Mouse (Mus musculus) erythroblast, embryonic 14.5 days (primary cell): ENCODE measurements around the gene Klhl30. TPM values are rescaled to one million over a fixed set of nuclear protein-coding genes. Genes with fewer than 3 reads are reported as not detected.

Experiments used
- H3K27me3 ChIP-seq: 2 replicates; pipeline ENCODE4 v1.6.1; 2012; ENCODE audit warnings: inconsistent platforms; ENCODE audit not compliant: control insufficient read depth
- H3K36me3 ChIP-seq: 2 replicates; pipeline ENCODE4 v1.6.1; 2012; ENCODE audit warnings: mild to moderate bottlenecking, inconsistent platforms; ENCODE audit not compliant: control insufficient read depth
- H3K4me1 ChIP-seq: 2 replicates; pipeline ENCODE4 v1.6.1; 2012; ENCODE audit warnings: inconsistent platforms; ENCODE audit not compliant: control insufficient read depth
- H3K4me3 ChIP-seq: replicated peaks from 2 replicates; pipeline ENCODE3; 2012; ENCODE audit warnings: moderate library complexity, mild to moderate bottlenecking, inconsistent platforms
- H3K9me3 ChIP-seq: 2 replicates; pipeline ENCODE4 v1.6.1; 2012; ENCODE audit warnings: low read length, inconsistent platforms, mixed read lengths; ENCODE audit not compliant: control insufficient read depth
- GATA1 ChIP-seq: IDR thresholded peaks from 2 replicates; pipeline ENCODE4 v1.6.1; 2012; ENCODE audit warnings: low read length, inconsistent platforms, mixed read lengths
- TAL1 ChIP-seq: IDR thresholded peaks from 3 replicates; pipeline ENCODE4 v1.6.1; 2012; ENCODE audit warnings: low read length, inconsistent platforms, mixed read lengths
- polyA plus RNA-seq: library from polyadenylated mRNA; stranded (reverse); fragments of >175 nt; gene quantifications from 2 replicates; pipeline ENCODE4 v1.2.3, GENCODE M21; 2012

Gene Klhl30
- polyA plus RNA-seq = not detected in 2 replicates

GRCm38 (mm10) chr1:91350841-91351240, at the start of gene Klhl30:
Klhl30 (plus strand) TSS chr1:91351016.
- no peaks in the 10 kb centered on the region for H3K4me1 ChIP-seq

GRCm38 (mm10) chr1:91301206-91301920, 49.5 kb upstream of the Klhl30 start:
- no peaks in the 10 kb centered on the region for H3K9me3 ChIP-seq
- peaks cover 49% of the 10 kb centered on the region for H3K4me1 ChIP-seq
- H3K36me3 ChIP-seq = peaks cover 65% of the 10 kb centered on the region
- H3K27me3 ChIP-seq = no peaks in the 10 kb centered on the region
- TF ChIP-seq GATA1 (no peak), TAL1 (no peak)
- H3K4me3 ChIP-seq = no peak overlapping the region

More at GRCm38 (mm10) chr1:91350841-91351240, at the start of gene Klhl30:
- Histone ChIP-seq H3K9me3 (no peaks in the 10 kb centered on the region), H3K27me3 (peaks cover 10% of the 10 kb centered on the region), H3K4me3 (no peak within 1 kb of the TSS), H3K36me3 (no peaks in the 10 kb centered on the region)
- no peak for TF ChIP-seq GATA1

GRCm38 (mm10) chr1:91302021-91302420, 48.8 kb upstream of the Klhl30 start:
- peaks cover 49% of the 10 kb centered on the region for H3K4me1 ChIP-seq
- H3K36me3 ChIP-seq = peaks cover 68% of the 10 kb centered on the region
- no peak overlapping the region for H3K4me3 ChIP-seq
- H3K27me3 ChIP-seq = no peaks in the 10 kb centered on the region
- no peaks in the 10 kb centered on the region for H3K9me3 ChIP-seq
- no peak for TF ChIP-seq TAL1
- TF ChIP-seq GATA1 = no peak

GRCm38 (mm10) chr1:91304621-91305020, 46.2 kb upstream of the Klhl30 start:
- Histone ChIP-seq H3K4me3 (no peak overlapping the region), H3K36me3 (peaks cover 90% of the 10 kb centered on the region), H3K4me1 (peaks cover 30% of the 10 kb centered on the region), H3K27me3 (no peaks in the 10 kb centered on the region), H3K9me3 (no peaks in the 10 kb centered on the region)
- no peak for TF ChIP-seq GATA1
- TF ChIP-seq TAL1 = no peak

GRCm38 (mm10) chr1:91309366-91310085, 41.3 kb upstream of the Klhl30 start:
- no peak for TF ChIP-seq GATA1
- TF ChIP-seq TAL1 = no peak
- no peak overlapping the region for H3K4me3 ChIP-seq
- H3K27me3 ChIP-seq = no peaks in the 10 kb centered on the region
- no peaks in the 10 kb centered on the region for H3K9me3 ChIP-seq
- peaks cover 91% of the 10 kb centered on the region for H3K36me3 ChIP-seq
- no peaks in the 10 kb centered on the region for H3K4me1 ChIP-seq

GRCm38 (mm10) chr1:91312273-91312672, 38.5 kb upstream of the Klhl30 start:
- no peak for TF ChIP-seq GATA1
- TF ChIP-seq TAL1 = no peak
- H3K9me3 ChIP-seq = no peaks in the 10 kb centered on the region
- H3K27me3 ChIP-seq = no peaks in the 10 kb centered on the region
- peaks cover 92% of the 10 kb centered on the region for H3K36me3 ChIP-seq
- H3K4me3 ChIP-seq = no peak overlapping the region
- no peaks in the 10 kb centered on the region for H3K4me1 ChIP-seq

- H3K36me3 ChIP-seq = peaks cover 89% of the 10 kb centered on the region
- H3K4me3 ChIP-seq = no peak overlapping the region
- TF ChIP-seq GATA1 (no peak), TAL1 (no peak)
- H3K9me3 ChIP-seq = no peaks in the 10 kb centered on the region
- no peaks in the 10 kb centered on the region for H3K27me3 ChIP-seq
- no peaks in the 10 kb centered on the region for H3K4me1 ChIP-seq
Measured at GRCm38 (mm10) chr1:91313251-91313650, 37.6 kb upstream of the Klhl30 start.

GRCm38 (mm10) chr1:91317656-91318055, 33.2 kb upstream of the Klhl30 start:
- Histone ChIP-seq H3K4me1 (peaks cover 11% of the 10 kb centered on the region), H3K4me3 (no peak overlapping the region), H3K36me3 (peaks cover 61% of the 10 kb centered on the region), H3K9me3 (no peaks in the 10 kb centered on the region), H3K27me3 (no peaks in the 10 kb centered on the region)
- TF ChIP-seq GATA1 (no peak), TAL1 (no peak)

GRCm38 (mm10) chr1:91321760-91322438, 28.9 kb upstream of the Klhl30 start, which contains the start of gene Espnl:
Espnl (plus strand) TSS chr1:91322075.
- Histone ChIP-seq H3K4me3 (no peak within 1 kb of the TSS), H3K36me3 (peaks cover 22% of the 10 kb centered on the region), H3K9me3 (no peaks in the 10 kb centered on the region), H3K4me1 (peaks cover 11% of the 10 kb centered on the region), H3K27me3 (no peaks in the 10 kb centered on the region)
- TF ChIP-seq GATA1 (no peak), TAL1 (no peak)
